Mouse (Mus musculus) cerebellum, adult 2 months (tissue): ENCODE results near the gene Kcnd3. TPM values are rescaled to one million over a fixed set of nuclear protein-coding genes. Genes with fewer than 3 reads are reported as not detected.

Source experiments
- DNase-seq, 2 experiments: peaks; one replicate each; pipeline ENCODE4 v3.0.0; 2021
- H3K27ac ChIP-seq: fragments of 200-500 bp; 2 replicates; pipeline ENCODE4 v1.5.1; 2012; ENCODE audit warnings: low read length, control low read depth, inconsistent platforms; ENCODE audit not compliant: insufficient read depth
- H3K27me3 ChIP-seq: fragments of 200-500 bp; 2 replicates; pipeline ENCODE4 v1.6.1; 2012; ENCODE audit warnings: inconsistent platforms, mild to moderate bottlenecking, low read length, moderate library complexity; ENCODE audit not compliant: control insufficient read depth, insufficient read depth
- H3K4me1 ChIP-seq: fragments of 200-500 bp; 2 replicates; pipeline ENCODE4 v1.6.1; 2011; ENCODE audit warnings: low read length; ENCODE audit not compliant: control insufficient read depth, insufficient read depth
- H3K4me3 ChIP-seq: fragments of 200-500 bp; replicated peaks from 2 replicates; pipeline ENCODE3; 2011; ENCODE audit warnings: mild to moderate bottlenecking, low read depth, low read length, control low read depth; ENCODE audit not compliant: insufficient read depth
- CTCF ChIP-seq: fragments of 200-500 bp; IDR thresholded peaks from 2 replicates; pipeline ENCODE4 v1.5.1; 2011; ENCODE audit warnings: low read depth, mild to moderate bottlenecking, control low read depth, low read length, moderate library complexity, borderline replicate concordance; ENCODE audit not compliant: insufficient read depth
- POLR2A ChIP-seq: fragments of 200-500 bp; IDR thresholded peaks from 2 replicates; pipeline ENCODE4 v1.6.1; 2011; ENCODE audit warnings: low read length, control low read depth, borderline replicate concordance; ENCODE audit not compliant: insufficient read depth
- WGBS: fragments of 180-500 bp; shearing (Covaris S2); methylation state at CpG from one replicate; pipeline ENCODE4 v1.1.7; 2018; 5-methylcytosine and 5-hydroxymethylcytosine counted together
- polyA plus RNA-seq: library from polyadenylated mRNA; depleted of rRNA; stranded (reverse); fragments of >200 nt; gene quantifications from 2 replicates; pipeline ENCODE4 v1.2.3, GENCODE M21; 2012

Gene Kcnd3
- polyA plus RNA-seq, 1 experiment, result 29.2 TPM

GRCm38 (mm10) chr3:105530363-105531130 lies 78.4 kb downstream of the Kcnd3 start:
- H3K4me1 ChIP-seq, result peaks cover 15% of the 10 kb centered on the region
- no peak overlapping the region for H3K4me3 ChIP-seq
- WGBS, result 24% methylated on average over 11 of the region's 11 CpGs
- peak; percentile 39 to 59 for DNase-seq
- no peaks in the 10 kb centered on the region for H3K27me3 ChIP-seq
- TF ChIP-seq POLR2A (no peak), CTCF (no peak)
- H3K27ac ChIP-seq, result no peak overlapping the region

GRCm38 (mm10) chr3:105538406-105538805 lies 86.3 kb downstream of the Kcnd3 start:
- Histone ChIP-seq H3K27ac (no peak overlapping the region), H3K4me1 (peaks cover 28% of the 10 kb centered on the region), H3K27me3 (no peaks in the 10 kb centered on the region), H3K4me3 (no peak overlapping the region)
- WGBS, result 30% methylated on average over 6 of the region's 6 CpGs
- DNase-seq, result no peak
- TF ChIP-seq POLR2A (no peak), CTCF (no peak)

- Histone ChIP-seq H3K4me1 (peaks cover 28% of the 10 kb centered on the region), H3K4me3 (peak overlapping the region; percentile 16), H3K27ac (0 out of 2 replicates have a peak overlapping the region, but pooled peaks have one; percentile 49), H3K27me3 (no peaks in the 10 kb centered on the region)
- peak; percentile 40 to 47 for DNase-seq
- WGBS, result 16% methylated on average over 13 of the region's 13 CpGs
- TF ChIP-seq CTCF (no peak), POLR2A (no peak)
Measured at GRCm38 (mm10) chr3:105538819-105539607, 86.9 kb downstream of the Kcnd3 start.

GRCm38 (mm10) chr3:105542741-105543140 lies 90.6 kb downstream of the Kcnd3 start:
- no peaks in the 10 kb centered on the region for H3K27me3 ChIP-seq
- peak in 1 of 2 experiments; percentile 5 for DNase-seq
- H3K4me3 ChIP-seq, result no peak overlapping the region
- WGBS, result 84% methylated on average over 4 of the region's 4 CpGs
- H3K27ac ChIP-seq, result no peak overlapping the region
- TF ChIP-seq CTCF, result no peak
- H3K4me1 ChIP-seq, result peaks cover 35% of the 10 kb centered on the region

GRCm38 (mm10) chr3:105544106-105544505 lies 92.0 kb downstream of the Kcnd3 start:
- no peak overlapping the region for H3K27ac ChIP-seq
- no peak for TF ChIP-seq POLR2A
- 100% methylated on average over 1 of the region's 1 CpGs for WGBS
- peaks cover 30% of the 10 kb centered on the region for H3K4me1 ChIP-seq
- H3K27me3 ChIP-seq, result no peaks in the 10 kb centered on the region
- peak in 1 of 2 experiments; percentile 6 for DNase-seq
- no peak overlapping the region for H3K4me3 ChIP-seq

GRCm38 (mm10) chr3:105546611-105547071 lies 94.5 kb downstream of the Kcnd3 start:
- H3K27ac ChIP-seq, result no peak overlapping the region
- peaks cover 16% of the 10 kb centered on the region for H3K4me1 ChIP-seq
- TF ChIP-seq POLR2A (no peak), CTCF (no peak)
- DNase-seq, result peak; percentile 39 to 43
- H3K4me3 ChIP-seq, result no peak overlapping the region
- WGBS, result 15% methylated on average over 13 of the region's 13 CpGs
- H3K27me3 ChIP-seq, result no peaks in the 10 kb centered on the region

GRCm38 (mm10) chr3:105548074-105548771 lies 96.1 kb downstream of the Kcnd3 start:
- no peaks in the 10 kb centered on the region for H3K27me3 ChIP-seq
- no peak overlapping the region for H3K4me3 ChIP-seq
- no peak overlapping the region for H3K27ac ChIP-seq
- peak in 1 of 2 experiments; percentile 13 for DNase-seq
- peaks cover 16% of the 10 kb centered on the region for H3K4me1 ChIP-seq
- TF ChIP-seq POLR2A (no peak), CTCF (no peak)
- WGBS, result 80% methylated on average over 11 of the region's 11 CpGs

GRCm38 (mm10) chr3:105559456-105559855 lies 107.3 kb downstream of the Kcnd3 start:
- no peak for DNase-seq
- TF ChIP-seq CTCF, result no peak
- TF ChIP-seq POLR2A, result no peak
- no peaks in the 10 kb centered on the region for H3K27me3 ChIP-seq
- H3K4me3 ChIP-seq, result no peak overlapping the region
- H3K27ac ChIP-seq, result no peak overlapping the region
- H3K4me1 ChIP-seq, result peaks cover 3% of the 10 kb centered on the region
- 92% methylated on average over 2 of the region's 2 CpGs for WGBS
